In genomic region chr7:57384112-57384511, GRCm38 (mm10) we compare ENCODE assay signal across 8 mouse cellular contexts. TPM values are rescaled to one million over a fixed set of nuclear protein-coding genes. Genes with fewer than 3 reads are reported as not detected.
DNase-seq lines count a peak whose midpoint lies in the region; ATAC-seq and TF ChIP-seq lines count a peak whose summit lies in the region.
"Had no signal": no experiment of that assay in that cellular context is flagged by ENCODE, and none has a peak within 500 bp of the region (broad histone marks: within the 10 kb centered on the region; RNA-seq: fewer than 3 reads in every experiment).

No protein-coding gene starts in this region.

- DNase-seq in lung, embryonic 14.5 days: peak; percentile 73
- no peak for DNase-seq in lung, postnatal 25 days (ENCODE audit: low spot score)
- DNase-seq in embryo, embryonic 10.5 days (ENCODE audit: low spot score): peak; percentile 78
- DNase-seq in hindbrain, embryonic 14.5 days (ENCODE audit: low spot score): peak; percentile 83
- DNase-seq in left cerebral cortex, postnatal 14 days (ENCODE audit: low spot score in 2 of 2): peak; percentile 74 to 83
- no peak for DNase-seq in stomach, postnatal 0 days (ENCODE audit: low spot score)
- DNase-seq in urinary bladder, postnatal 10 days (ENCODE audit: low spot score): no peak

- no peaks in the 10 kb centered on the region for H3K9me3 ChIP-seq in lung, embryonic 14.5 days (ENCODE audit: low read depth, low read length)
- H3K9me3 ChIP-seq in hindbrain, embryonic 14.5 days (ENCODE audit: control insufficient read depth, low read length): no peaks in the 10 kb centered on the region
- H3K9me3 ChIP-seq in stomach, postnatal 0 days (ENCODE audit: control insufficient read depth, low read length): no peaks in the 10 kb centered on the region
- H3K9me3 ChIP-seq: liver, embryonic 15.5 days had no signal

- H3K4me2 ChIP-seq in lung, embryonic 14.5 days: no peak overlapping the region
- H3K4me2 ChIP-seq in hindbrain, embryonic 14.5 days (replicated peaks): no peak overlapping the region
- no peak overlapping the region for H3K4me2 ChIP-seq in stomach, postnatal 0 days (replicated peaks; ENCODE audit: low read depth)
- H3K4me2 ChIP-seq: liver, embryonic 15.5 days had no signal

- intact Hi-C loops in left cerebral cortex, postnatal 14 days (cut with DNase I): loop anchor here (5.0 to 10.0 kb wide), 2 partner anchors 222 to 1089 kb away; no protein-coding TSS in a partner anchor

- H3K36me3 ChIP-seq in lung, embryonic 14.5 days (ENCODE audit: insufficient read depth): no peaks in the 10 kb centered on the region
- no peaks in the 10 kb centered on the region for H3K36me3 ChIP-seq in hindbrain, embryonic 14.5 days (replicated peaks; ENCODE audit: control insufficient read depth, insufficient read depth)
- H3K36me3 ChIP-seq in stomach, postnatal 0 days (ENCODE audit: control insufficient read depth, insufficient read depth, low read length): no peaks in the 10 kb centered on the region
- H3K36me3 ChIP-seq: liver, embryonic 15.5 days had no signal

- TF ChIP-seq CTCF in lung, embryonic 14.5 days (IDR thresholded peaks at IDR 0.05; ENCODE audit: low read depth): peak; percentile 80
- peak; percentile 79 for TF ChIP-seq CTCF in stomach, postnatal 0 days (IDR thresholded peaks at IDR 0.05; ENCODE audit: low read depth)

- no peak overlapping the region for H3K4me3 ChIP-seq in lung, embryonic 14.5 days (ENCODE audit: low read depth, low read length)
- H3K4me3 ChIP-seq in hindbrain, embryonic 14.5 days (replicated peaks; ENCODE audit: low read length): no peak overlapping the region
- H3K4me3 ChIP-seq in stomach, postnatal 0 days (ENCODE audit: low read depth, low read length): no peak overlapping the region
- H3K4me3 ChIP-seq: liver, embryonic 15.5 days had no signal

- no peaks in the 10 kb centered on the region for H3K4me1 ChIP-seq in lung, embryonic 14.5 days (ENCODE audit: insufficient read depth)
- H3K4me1 ChIP-seq in hindbrain, embryonic 14.5 days (replicated peaks; ENCODE audit: control insufficient read depth, insufficient read depth, low read length): no peaks in the 10 kb centered on the region
- H3K4me1 ChIP-seq in stomach, postnatal 0 days (replicated peaks; ENCODE audit: control insufficient read depth, insufficient read depth): no peaks in the 10 kb centered on the region
- H3K4me1 ChIP-seq: liver, embryonic 15.5 days had no signal

- ATAC-seq in lung, embryonic 14.5 days (ENCODE audit: insufficient read depth): peak; percentile 69; the same call in 1 of the 2 replicates
- peak; percentile 75 for ATAC-seq in hindbrain, embryonic 14.5 days (ENCODE audit: low FRiP score)
- ATAC-seq in stomach, postnatal 0 days (ENCODE audit: low FRiP score, low TSS enrichment): no peak; the same call in 1 of the 2 replicates

- no peak overlapping the region for H3K9ac ChIP-seq in lung, embryonic 14.5 days
- no peak overlapping the region for H3K9ac ChIP-seq in hindbrain, embryonic 14.5 days
- H3K9ac ChIP-seq in stomach, postnatal 0 days (ENCODE audit: low read length): no peak overlapping the region
- H3K9ac ChIP-seq: liver, embryonic 15.5 days had no signal

- no peak overlapping the region for H3K27ac ChIP-seq in lung, embryonic 14.5 days (ENCODE audit: low read depth)
- H3K27ac ChIP-seq in hindbrain, embryonic 14.5 days: no peak overlapping the region
- no peak overlapping the region for H3K27ac ChIP-seq in stomach, postnatal 0 days (replicated peaks)
- H3K27ac ChIP-seq: liver, embryonic 15.5 days had no signal

- H3K27me3 ChIP-seq in lung, embryonic 14.5 days (ENCODE audit: insufficient read depth, low read length): peaks cover 25% of the 10 kb centered on the region
- 0 out of 2 replicates have a peak, but pooled peaks cover 7% of the 10 kb centered on the region for H3K27me3 ChIP-seq in hindbrain, embryonic 14.5 days (ENCODE audit: control insufficient read depth, insufficient read depth, low read length)
- H3K27me3 ChIP-seq in stomach, postnatal 0 days (ENCODE audit: control insufficient read depth, insufficient read depth, low read length): peaks cover 7% of the 10 kb centered on the region

- TF ChIP-seq EP300 in stomach, postnatal 0 days (optimal IDR thresholded peaks at IDR 0.05): no peak

- WGBS in lung, embryonic 14.5 days: 17% methylated on average over 4 of the region's 4 CpGs
- WGBS in hindbrain, embryonic 14.5 days: 31% methylated on average over 4 of the region's 4 CpGs
- WGBS in stomach, postnatal 0 days: 20% methylated on average over 4 of the region's 4 CpGs

RNA-seq across cellular contexts. Expression of gene Gabrg3, which starts 2.9 kb away (rescaled TPM):
- polyA plus RNA-seq in lung, embryonic 14.5 days (2014; fragmentation: Nextera tagmentation; extraction: Ambion mirVana): 0.25 and 0.38 TPM in 2 replicates
- polyA plus RNA-seq in hindbrain, embryonic 14.5 days (2014; fragmentation: Nextera tagmentation; extraction: Ambion mirVana): 7.3 and 9.9 TPM in 2 replicates
- 10 to 100 TPM; 33.1 to 35.2 TPM for total RNA-seq in left cerebral cortex, postnatal 14 days (2021)
- 0.56 and 0.79 TPM in 2 replicates for polyA plus RNA-seq in stomach, postnatal 0 days (2015; fragmentation: Nextera tagmentation; extraction: Ambion mirVana)

RNA-seq across cellular contexts. Expression of gene Gabrb3, which starts 35.4 kb away (rescaled TPM):
- 0.47 and 0.53 TPM in 2 replicates for polyA plus RNA-seq in lung, embryonic 14.5 days (2014; fragmentation: Nextera tagmentation; extraction: Ambion mirVana)
- polyA plus RNA-seq in hindbrain, embryonic 14.5 days (2014; fragmentation: Nextera tagmentation; extraction: Ambion mirVana): 74.4 and 83.1 TPM in 2 replicates
- 100 to 1,000 TPM; 248 to 270 TPM for total RNA-seq in left cerebral cortex, postnatal 14 days (2021)
- 0.80 and 1.0 TPM in 2 replicates for polyA plus RNA-seq in stomach, postnatal 0 days (2015; fragmentation: Nextera tagmentation; extraction: Ambion mirVana)

Comparison
In these comparisons a context has a peak if more than half of its experiments do, and no peak if none do; other contexts are left out.
1. DNase-seq: peak in lung, embryonic 14.5 days (single experiment), embryo, embryonic 10.5 days (single experiment), hindbrain, embryonic 14.5 days (single experiment) and left cerebral cortex, postnatal 14 days (2 of 2); none in lung, postnatal 25 days (single experiment), stomach, postnatal 0 days (single experiment) and urinary bladder, postnatal 10 days (single experiment).
2. RNA of gene Gabrb3, which starts 35.4 kb away (polyA plus RNA-seq): 74.4 to 83.1 TPM in hindbrain, embryonic 14.5 days; 0.80 to 1.0 TPM in stomach, postnatal 0 days and 0.47 to 0.53 TPM in lung, embryonic 14.5 days; every median in the first group is over 10 times any median in the second.